In the genomic region with DNA sequence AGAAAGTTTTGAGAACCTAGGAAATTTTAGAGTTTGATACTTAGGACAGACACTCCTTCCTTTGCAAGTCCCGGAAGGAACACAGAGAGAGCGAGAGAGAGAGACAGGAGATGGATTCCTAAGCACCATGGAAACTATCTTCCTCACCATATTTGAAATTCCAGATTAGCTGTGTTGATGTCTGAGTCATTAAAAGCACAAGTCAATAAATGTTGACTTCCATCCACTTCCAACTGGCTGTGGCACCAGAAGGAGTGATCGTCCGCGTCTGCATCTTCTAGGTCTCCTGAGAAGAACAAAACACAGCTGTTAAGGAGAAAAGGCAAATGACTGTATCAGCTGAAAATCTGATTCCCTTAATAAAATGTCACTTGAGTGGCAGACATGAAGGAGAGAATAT, we compare ENCODE assay signal across 27 mouse cellular contexts. TPM values are rescaled to one million over a fixed set of nuclear protein-coding genes. Genes with fewer than 3 reads are reported as not detected.
DNase-seq lines count a peak whose midpoint lies in the region; ATAC-seq lines count a peak whose summit lies in the region.
"Had no signal": no experiment of that assay in that cellular context is flagged by ENCODE, and none has a peak within 500 bp of the region (broad histone marks: within the 10 kb centered on the region; RNA-seq: fewer than 3 reads in every experiment).

No protein-coding gene starts in this region.

- peaks cover 8% of the 10 kb centered on the region for H3K4me1 ChIP-seq in heart, embryonic 16.5 days (ENCODE audit: control insufficient read depth, insufficient read depth, low read length)
- peaks cover 6% of the 10 kb centered on the region; the same call in 1 of the 2 replicates for H3K4me1 ChIP-seq in heart, embryonic 12.5 days (replicated peaks)
- H3K4me1 ChIP-seq in lung, embryonic 16.5 days (replicated peaks; ENCODE audit: control insufficient read depth, insufficient read depth, low read length) = no peaks in the 10 kb centered on the region
- H3K4me1 ChIP-seq: embryonic facial prominence, embryonic 10.5 days; embryonic facial prominence, embryonic 13.5 days; forebrain, embryonic 12.5 days; forebrain, embryonic 15.5 days; hindbrain, embryonic 10.5 days; hindbrain, embryonic 13.5 days had no signal

- DNase-seq in lung, postnatal 14 days = no peak
- peak; percentile 20 for DNase-seq in 3T3-L1 (ENCODE audit: low read depth, low spot score)
- peak; percentile 41 for DNase-seq in lung, postnatal 36 days
- DNase-seq: adrenal gland, adult 8-10 months; adrenal gland, postnatal 25 days; cerebellum, adult 11-12 months; cerebellum, adult 8-10 months; cerebellum, postnatal 10 days; cerebellum, postnatal 36 days; embryo, embryonic 11 days; gastrocnemius, postnatal 25 days; heart, adult 2 months; heart, postnatal 10 days; heart, postnatal 36 days had no signal

- no peaks in the 10 kb centered on the region for H3K9me3 ChIP-seq in heart, embryonic 16.5 days (replicated peaks; ENCODE audit: control insufficient read depth, low read length)
- H3K9me3 ChIP-seq in heart, embryonic 12.5 days (replicated peaks) = no peaks in the 10 kb centered on the region
- H3K9me3 ChIP-seq in lung, embryonic 16.5 days (ENCODE audit: control insufficient read depth, low read length) = no peaks in the 10 kb centered on the region
- H3K9me3 ChIP-seq: embryonic facial prominence, embryonic 10.5 days; embryonic facial prominence, embryonic 13.5 days; forebrain, embryonic 12.5 days; forebrain, embryonic 15.5 days; heart, embryonic 13.5 days; hindbrain, embryonic 10.5 days; hindbrain, embryonic 13.5 days had no signal

- no peaks in the 10 kb centered on the region for H3K36me3 ChIP-seq in heart, embryonic 16.5 days (ENCODE audit: control insufficient read depth, insufficient read depth)
- H3K36me3 ChIP-seq in heart, embryonic 12.5 days = no peaks in the 10 kb centered on the region
- no peaks in the 10 kb centered on the region for H3K36me3 ChIP-seq in lung, embryonic 16.5 days (ENCODE audit: control insufficient read depth, insufficient read depth, low read length)
- H3K36me3 ChIP-seq: embryonic facial prominence, embryonic 10.5 days; embryonic facial prominence, embryonic 13.5 days; forebrain, embryonic 12.5 days; forebrain, embryonic 15.5 days; heart, embryonic 13.5 days; hindbrain, embryonic 10.5 days; hindbrain, embryonic 13.5 days had no signal

- H3K4me2 ChIP-seq in heart, embryonic 16.5 days (ENCODE audit: low read depth, low read length) = no peak overlapping the region
- no peak overlapping the region for H3K4me2 ChIP-seq in heart, embryonic 12.5 days
- no peak overlapping the region for H3K4me2 ChIP-seq in lung, embryonic 16.5 days (ENCODE audit: low read depth, low read length)
- H3K4me2 ChIP-seq: embryonic facial prominence, embryonic 13.5 days; forebrain, embryonic 12.5 days; forebrain, embryonic 15.5 days; heart, embryonic 13.5 days; hindbrain, embryonic 13.5 days had no signal

- H3K27me3 ChIP-seq in heart, embryonic 16.5 days (ENCODE audit: control insufficient read depth, insufficient read depth, low read length) = no peaks in the 10 kb centered on the region
- no peaks in the 10 kb centered on the region for H3K27me3 ChIP-seq in heart, embryonic 12.5 days (replicated peaks)
- no peaks in the 10 kb centered on the region for H3K27me3 ChIP-seq in lung, embryonic 16.5 days (ENCODE audit: control insufficient read depth, insufficient read depth, low read depth, low read length)
- H3K27me3 ChIP-seq: embryonic facial prominence, embryonic 13.5 days; forebrain, embryonic 12.5 days; forebrain, embryonic 15.5 days; heart, embryonic 13.5 days; hindbrain, embryonic 13.5 days had no signal

- ATAC-seq in heart, embryonic 16.5 days (replicated peaks; ENCODE audit: extremely low read depth, insufficient read depth, low FRiP score) = no peak
- no peak for ATAC-seq in heart, embryonic 12.5 days (ENCODE audit: insufficient number of reproducible peaks, low FRiP score)
- peak; percentile 64; the same call in 1 of the 2 replicates for ATAC-seq in lung, embryonic 16.5 days (ENCODE audit: low read depth)
- ATAC-seq: activated CD4-positive, CD25-positive, alpha-beta regulatory T cell, adult 4 months; forebrain, embryonic 15.5 days; hindbrain, embryonic 16.5 days had no signal

- WGBS in heart, embryonic 16.5 days = 45% methylated on average over 5 of the region's 5 CpGs
- 43% methylated on average over 5 of the region's 5 CpGs for WGBS in heart, embryonic 12.5 days
- 33% methylated on average over 5 of the region's 5 CpGs for WGBS in lung, embryonic 16.5 days

- no peak overlapping the region for H3K9ac ChIP-seq in heart, embryonic 16.5 days (ENCODE audit: low read length)
- H3K9ac ChIP-seq in heart, embryonic 12.5 days = no peak overlapping the region
- H3K9ac ChIP-seq in lung, embryonic 16.5 days (ENCODE audit: low read length) = no peak overlapping the region
- H3K9ac ChIP-seq: embryonic facial prominence, embryonic 13.5 days; forebrain, embryonic 12.5 days; forebrain, embryonic 15.5 days; heart, embryonic 13.5 days; hindbrain, embryonic 13.5 days had no signal

- no peak overlapping the region for H3K4me3 ChIP-seq in heart, embryonic 16.5 days (ENCODE audit: low read length)
- H3K4me3 ChIP-seq in heart, embryonic 12.5 days = no peak overlapping the region
- H3K4me3 ChIP-seq in lung, embryonic 16.5 days (ENCODE audit: low read length) = no peak overlapping the region
- H3K4me3 ChIP-seq: embryonic facial prominence, embryonic 10.5 days; embryonic facial prominence, embryonic 13.5 days; erythroblast, embryonic 14.5 days; forebrain, embryonic 12.5 days; forebrain, embryonic 15.5 days; heart, adult 2 months; heart, embryonic 13.5 days; hindbrain, embryonic 10.5 days; hindbrain, embryonic 13.5 days had no signal

- peak overlapping the region; percentile 10; the same call in 1 of the 2 replicates for H3K27ac ChIP-seq in heart, embryonic 16.5 days (ENCODE audit: low read length)
- H3K27ac ChIP-seq in heart, embryonic 12.5 days (ENCODE audit: poor library complexity, severe bottlenecking) = no peak overlapping the region
- no peak overlapping the region for H3K27ac ChIP-seq in lung, embryonic 16.5 days (ENCODE audit: low read length)
- H3K27ac ChIP-seq: embryonic facial prominence, embryonic 10.5 days; embryonic facial prominence, embryonic 13.5 days; forebrain, embryonic 12.5 days; forebrain, embryonic 15.5 days; heart, adult 2 months; hindbrain, embryonic 10.5 days; hindbrain, embryonic 13.5 days had no signal

RNA-seq across cellular contexts. Expression of gene Il7r, which starts 5.1 kb away (rescaled TPM):
- polyA plus RNA-seq in heart, embryonic 16.5 days (2015; fragmentation: Nextera tagmentation; extraction: Ambion mirVana) = 2.0 and 3.1 TPM in 2 replicates
- polyA plus RNA-seq in heart, embryonic 12.5 days (2016; fragmentation: Nextera tagmentation; extraction: Ambion mirVana) = 0.05 TPM in 1 of 2 replicates, not detected in the other
- polyA plus RNA-seq in lung, embryonic 16.5 days (2015; fragmentation: Nextera tagmentation; extraction: Ambion mirVana) = 0.50 and 0.78 TPM in 2 replicates
- polyA plus RNA-seq: embryonic facial prominence, embryonic 10.5 days; embryonic facial prominence, embryonic 13.5 days; forebrain, embryonic 12.5 days; forebrain, embryonic 15.5 days; hindbrain, embryonic 10.5 days; hindbrain, embryonic 13.5 days; hindbrain, embryonic 16.5 days had no signal
